Mouse (Mus musculus) forebrain, embryonic 15.5 days (tissue): ENCODE data around the gene Mzf1. TPM values are rescaled to one million over a fixed set of nuclear protein-coding genes. Genes with fewer than 3 reads are reported as not detected.
A peak's percentile ranks its signal among the peaks of the same experiment; 100 is the strongest.
"Not testable (repeated sequence)": the region's sequence is repeated elsewhere in the genome, so short reads cannot be mapped to it uniquely, and the experiment has no call there.

Experiments used
- ATAC-seq: fragments of 200-750 bp; cut with Nextera tagmentation; replicated peaks from 2 replicates; pipeline ENCODE4 v1.8.0; 2017; ENCODE audit warnings: mild to moderate bottlenecking, moderate TSS enrichment, moderate library complexity
- H3K27ac ChIP-seq: fragments of 300-500 bp; sonication (generic); replicated peaks from 2 replicates; pipeline ENCODE4 v1.5.1; 2015; ENCODE audit warnings: mild to moderate bottlenecking, inconsistent platforms
- H3K27me3 ChIP-seq: fragments of 300-500 bp; sonication (generic); 2 replicates; pipeline ENCODE4 v1.6.1; 2015; ENCODE audit warnings: inconsistent platforms
- H3K36me3 ChIP-seq: fragments of 300-500 bp; sonication (generic); 2 replicates; pipeline ENCODE4 v1.6.1; 2015; ENCODE audit warnings: mild to moderate bottlenecking, inconsistent platforms
- H3K4me1 ChIP-seq: fragments of 300-500 bp; sonication (generic); 2 replicates; pipeline ENCODE4 v1.6.1; 2015; ENCODE audit warnings: inconsistent platforms
- H3K4me2 ChIP-seq: fragments of 300-500 bp; sonication (generic); replicated peaks from 2 replicates; pipeline ENCODE4 v1.6.1; 2015; ENCODE audit warnings: mild to moderate bottlenecking, inconsistent platforms
- H3K4me3 ChIP-seq: fragments of 300-500 bp; sonication (generic); 2 replicates; pipeline ENCODE4 v1.5.1; 2015; ENCODE audit warnings: mild to moderate bottlenecking, inconsistent platforms
- H3K9ac ChIP-seq: fragments of 300-500 bp; sonication (generic); replicated peaks from 2 replicates; pipeline ENCODE4 v1.6.1; 2015; ENCODE audit warnings: mild to moderate bottlenecking, inconsistent platforms
- H3K9me3 ChIP-seq: fragments of 300-500 bp; sonication (generic); 2 replicates; pipeline ENCODE4 v1.6.1; 2016; ENCODE audit warnings: inconsistent platforms
- WGBS: fragments of 180-500 bp; shearing (Covaris S2); methylation state at CpG from one replicate; pipeline ENCODE4 v1.1.7; 2015; ENCODE audit warnings: mixed read lengths; 5-methylcytosine and 5-hydroxymethylcytosine counted together
- polyA plus RNA-seq: library from polyadenylated mRNA; unstranded; fragments of >200 nt; fragmentation: Nextera tagmentation; extraction: Ambion mirVana; gene quantifications from 2 replicates; pipeline ENCODE4 v1.2.1, GENCODE M21; 2015

Mzf1 gene
- 7.9 and 8.7 TPM in 2 replicates for polyA plus RNA-seq

GRCm38 (mm10) chr7:13054287-13055010 is at the start of gene Mzf1:
TSS of gene Mzf1 (minus strand) at chr7:13054764.
- H3K4me2 ChIP-seq: peak within 1 kb of the TSS; percentile 59
- H3K9me3 ChIP-seq: no peaks in the 10 kb centered on the region
- H3K9ac ChIP-seq: peak within 1 kb of the TSS; percentile 58
- H3K4me1 ChIP-seq: peaks cover 12% of the 10 kb centered on the region
- H3K36me3 ChIP-seq: no peaks in the 10 kb centered on the region
- ATAC-seq: peak; percentile 96
- H3K4me3 ChIP-seq: peak within 1 kb of the TSS; percentile 55
- no peaks in the 10 kb centered on the region for H3K27me3 ChIP-seq
- WGBS: under 1% methylated on average over 41 of the region's 41 CpGs
- peak within 1 kb of the TSS; percentile 96 for H3K27ac ChIP-seq

GRCm38 (mm10) chr7:13095073-13095472 is 40.5 kb upstream of the Mzf1 start, which contains the start of gene Vmn1r85:
TSS of gene Vmn1r85 (minus strand) at chr7:13095173.
- H3K4me2 ChIP-seq: no peak within 1 kb of the TSS
- no peak within 1 kb of the TSS for H3K4me3 ChIP-seq
- WGBS: 61% methylated on average over 3 of the region's 3 CpGs
- H3K4me1 ChIP-seq: no peaks in the 10 kb centered on the region
- no peak within 1 kb of the TSS for H3K9ac ChIP-seq
- no peaks in the 10 kb centered on the region for H3K36me3 ChIP-seq
- no peaks in the 10 kb centered on the region for H3K27me3 ChIP-seq
- H3K9me3 ChIP-seq: no peaks in the 10 kb centered on the region
- ATAC-seq: no peak
- H3K27ac ChIP-seq: no peak within 1 kb of the TSS

GRCm38 (mm10) chr7:13072293-13072692 is 17.7 kb upstream of the Mzf1 start:
- no peaks in the 10 kb centered on the region for H3K9me3 ChIP-seq
- no peak overlapping the region for H3K4me3 ChIP-seq
- no peaks in the 10 kb centered on the region for H3K27me3 ChIP-seq
- no peak overlapping the region for H3K9ac ChIP-seq
- 58% methylated on average over 5 of the region's 5 CpGs for WGBS
- no peak overlapping the region for H3K27ac ChIP-seq
- no peaks in the 10 kb centered on the region for H3K4me1 ChIP-seq
- no peaks in the 10 kb centered on the region for H3K36me3 ChIP-seq
- ATAC-seq: no peak
- H3K4me2 ChIP-seq: no peak overlapping the region

GRCm38 (mm10) chr7:13063399-13063798 is 8.8 kb upstream of the Mzf1 start:
- H3K9ac ChIP-seq, H3K36me3 ChIP-seq, H3K27me3 ChIP-seq, H3K27ac ChIP-seq, H3K4me3 ChIP-seq, H3K4me2 ChIP-seq, H3K9me3 ChIP-seq, H3K4me1 ChIP-seq, ATAC-seq: not testable (repeated sequence)
- 49% methylated on average over 2 of the region's 2 CpGs for WGBS

GRCm38 (mm10) chr7:13059536-13059935 is 5.0 kb upstream of the Mzf1 start:
- H3K9me3 ChIP-seq: no peaks in the 10 kb centered on the region
- H3K4me3 ChIP-seq: no peak overlapping the region
- H3K27ac ChIP-seq: no peak overlapping the region
- H3K9ac ChIP-seq: no peak overlapping the region
- no peaks in the 10 kb centered on the region for H3K27me3 ChIP-seq
- no peak overlapping the region for H3K4me2 ChIP-seq
- whole genome bisulfite sequencing: 88% methylated on average over 9 of the region's 9 CpGs
- no peaks in the 10 kb centered on the region for H3K36me3 ChIP-seq
- H3K4me1 ChIP-seq: peaks cover 5% of the 10 kb centered on the region; the same call in 1 of the 2 replicates
- no peak for ATAC-seq

GRCm38 (mm10) chr7:13056913-13057700 is 2.5 kb upstream of the Mzf1 start:
- peaks cover 12% of the 10 kb centered on the region for H3K4me1 ChIP-seq
- H3K27me3 ChIP-seq: no peaks in the 10 kb centered on the region
- no peak overlapping the region for H3K9ac ChIP-seq
- WGBS: 60% methylated on average over 8 of the region's 8 CpGs
- H3K36me3 ChIP-seq: no peaks in the 10 kb centered on the region
- no peak for ATAC-seq
- H3K4me2 ChIP-seq: no peak overlapping the region
- H3K4me3 ChIP-seq: no peak overlapping the region
- H3K27ac ChIP-seq: no peak overlapping the region
- no peaks in the 10 kb centered on the region for H3K9me3 ChIP-seq

- ATAC-seq: no peak
- no peaks in the 10 kb centered on the region for H3K36me3 ChIP-seq
- WGBS: 2% methylated on average over 15 of the region's 15 CpGs
Observed at GRCm38 (mm10) chr7:13053961-13054286, 640 bp downstream of the Mzf1 start.

GRCm38 (mm10) chr7:13053501-13053900 is 1.1 kb downstream of the Mzf1 start:
- Histone ChIP-seq H3K4me3 (peak overlapping the region; percentile 55), H3K4me2 (peak overlapping the region; percentile 59), H3K4me1 (peaks cover 12% of the 10 kb centered on the region), H3K36me3 (no peaks in the 10 kb centered on the region), H3K9me3 (no peaks in the 10 kb centered on the region), H3K27ac (no peak overlapping the region), H3K27me3 (no peaks in the 10 kb centered on the region), H3K9ac (0 out of 2 replicates have a peak overlapping the region, but pooled peaks have one; percentile 58)
- no peak; the same call in 1 of the 2 replicates for ATAC-seq
- 97% methylated on average over 2 of the region's 2 CpGs for WGBS

More at GRCm38 (mm10) chr7:13053961-13054286, 640 bp downstream of the Mzf1 start:
- H3K27me3 ChIP-seq: no peaks in the 10 kb centered on the region
- H3K9me3 ChIP-seq: no peaks in the 10 kb centered on the region
- H3K4me3 ChIP-seq: peak overlapping the region; percentile 55
- H3K27ac ChIP-seq: peak overlapping the region; percentile 96
- H3K4me2 ChIP-seq: peak overlapping the region; percentile 59
- peaks cover 12% of the 10 kb centered on the region for H3K4me1 ChIP-seq
- peak overlapping the region; percentile 58 for H3K9ac ChIP-seq

- Histone ChIP-seq H3K27me3 (no peaks in the 10 kb centered on the region), H3K4me2 (no peak overlapping the region), H3K9me3 (no peaks in the 10 kb centered on the region), H3K4me3 (no peak overlapping the region), H3K4me1 (peaks cover 12% of the 10 kb centered on the region), H3K9ac (no peak overlapping the region), H3K27ac (no peak overlapping the region), H3K36me3 (no peaks in the 10 kb centered on the region)
- WGBS: 91% methylated on average over 13 of the region's 13 CpGs
- no peak for ATAC-seq
Observed at GRCm38 (mm10) chr7:13053001-13053400, 1.6 kb downstream of the Mzf1 start.

GRCm38 (mm10) chr7:13046084-13046483 is 8.5 kb downstream of the Mzf1 start:
- WGBS: 4% methylated on average over 2 of the region's 2 CpGs
- peaks cover 37% of the 10 kb centered on the region for H3K27me3 ChIP-seq
- 0 out of 2 replicates have a peak, but pooled peaks have one; percentile 7 for ATAC-seq

GRCm38 (mm10) chr7:13044254-13044625 is 10.3 kb downstream of the Mzf1 start:
- peak overlapping the region; percentile 69 for H3K9ac ChIP-seq
- H3K4me1 ChIP-seq: peaks cover 16% of the 10 kb centered on the region
- no peaks in the 10 kb centered on the region for H3K36me3 ChIP-seq
- H3K9me3 ChIP-seq: no peaks in the 10 kb centered on the region
- peak; percentile 33 for ATAC-seq
- H3K27ac ChIP-seq: no peak overlapping the region
- WGBS: 3% methylated on average over 23 of the region's 23 CpGs
- peak overlapping the region; percentile 49 for H3K4me3 ChIP-seq
- peaks cover 37% of the 10 kb centered on the region for H3K27me3 ChIP-seq
- peak overlapping the region; percentile 92 for H3K4me2 ChIP-seq

More at GRCm38 (mm10) chr7:13046084-13046483, 8.5 kb downstream of the Mzf1 start:
- Histone ChIP-seq H3K27ac (no peak overlapping the region), H3K36me3 (no peaks in the 10 kb centered on the region), H3K9ac (no peak overlapping the region), H3K4me1 (peaks cover 16% of the 10 kb centered on the region), H3K4me2 (no peak overlapping the region), H3K4me3 (no peak overlapping the region), H3K9me3 (no peaks in the 10 kb centered on the region)
